Mouse (Mus musculus) testis, adult 2 months (tissue): Measurements from ENCODE around the gene Dhx36. TPM values are rescaled to one million over a fixed set of nuclear protein-coding genes. Genes with fewer than 3 reads are reported as not detected.

ENCODE experiments used
- H3K27ac ChIP-seq: fragments of 200-500 bp; 2 replicates; pipeline ENCODE4 v1.5.1; 2012; ENCODE audit warnings: low read depth, low read length; ENCODE audit not compliant: control insufficient read depth, insufficient read depth
- H3K27me3 ChIP-seq: fragments of 200-500 bp; 2 replicates; pipeline ENCODE4 v1.6.1; 2012; ENCODE audit warnings: mild to moderate bottlenecking, low read length, moderate library complexity; ENCODE audit not compliant: control insufficient read depth, insufficient read depth
- H3K36me3 ChIP-seq: fragments of 200-500 bp; 2 replicates; pipeline ENCODE4 v1.6.1; 2012; ENCODE audit warnings: mild to moderate bottlenecking, low read length; ENCODE audit not compliant: control insufficient read depth, insufficient read depth
- H3K4me1 ChIP-seq: fragments of 200-500 bp; 2 replicates; pipeline ENCODE4 v1.6.1; 2012; ENCODE audit warnings: low read length; ENCODE audit not compliant: control insufficient read depth, insufficient read depth
- H3K4me3 ChIP-seq: fragments of 200-500 bp; 2 replicates; pipeline ENCODE4 v1.5.1; 2012; ENCODE audit warnings: low read depth, mild to moderate bottlenecking, low read length, moderate library complexity, mixed read lengths; ENCODE audit not compliant: control insufficient read depth
- CTCF ChIP-seq: fragments of 200-500 bp; IDR thresholded peaks from 2 replicates; pipeline ENCODE4 v1.5.1; 2012; ENCODE audit warnings: low read depth, mild to moderate bottlenecking, inconsistent platforms, low read length, moderate library complexity; ENCODE audit not compliant: control insufficient read depth, insufficient read depth, insufficient replicate concordance
- POLR2A ChIP-seq: fragments of 200-500 bp; IDR thresholded peaks from 2 replicates; pipeline ENCODE4 v1.6.1; 2012; ENCODE audit warnings: low read depth, mild to moderate bottlenecking, inconsistent platforms, low read length, moderate library complexity; ENCODE audit not compliant: control insufficient read depth
- polyA plus RNA-seq: library from polyadenylated mRNA; depleted of rRNA; stranded (reverse); fragments of >200 nt; gene quantifications from 2 replicates; pipeline ENCODE4 v1.2.3, GENCODE M21; 2012; rRNA removed

Dhx36 gene
- polyA plus RNA-seq, 1 experiment: 6.4 TPM

DNA sequence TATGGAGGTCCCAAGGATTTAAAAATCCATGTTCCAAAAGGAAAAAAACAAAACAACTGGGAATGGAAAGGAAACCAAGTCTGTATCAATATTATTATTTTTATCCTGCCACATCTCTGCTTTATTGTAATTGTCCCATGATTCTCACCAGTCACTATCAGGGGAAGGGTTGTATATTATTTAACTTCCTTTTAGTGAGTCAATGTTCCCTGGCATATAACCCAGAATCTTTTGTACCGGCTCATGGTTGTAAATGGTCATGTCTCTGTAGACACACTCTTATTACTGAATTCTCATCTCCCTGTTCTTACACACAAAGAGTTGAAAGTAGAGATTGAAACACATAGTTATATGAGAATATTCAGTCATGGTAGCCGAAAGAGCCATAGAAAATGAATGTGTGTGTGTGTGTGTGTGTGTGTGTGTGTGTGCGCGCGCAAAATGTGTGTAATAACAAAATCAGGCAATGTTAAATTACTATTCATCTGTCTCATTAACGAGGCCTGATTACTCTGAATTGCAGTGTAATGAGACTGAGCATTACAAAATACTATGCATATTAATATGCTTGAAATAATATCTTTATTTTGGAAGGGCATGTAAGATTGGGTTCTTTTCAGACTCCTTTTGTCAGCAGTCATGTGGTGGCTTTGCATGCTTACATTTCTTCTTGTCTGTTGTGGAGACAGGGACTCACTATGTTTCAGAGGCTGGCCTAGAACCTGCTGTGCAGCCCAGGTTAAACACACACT lies 88.2 kb downstream of the Dhx36 start:
- Histone ChIP-seq H3K27ac (no peak overlapping the region), H3K4me1 (no peaks in the 10 kb centered on the region), H3K36me3 (no peaks in the 10 kb centered on the region), H3K27me3 (no peaks in the 10 kb centered on the region), H3K4me3 (no peak overlapping the region)
- TF ChIP-seq POLR2A (no peak), CTCF (no peak)

Other genes starting within 250 kb of the Dhx36 start
- 0.38 and 0.64 TPM in 2 replicates for gene Arhgef26, start 168.7 kb downstream of the Dhx36 start, polyA plus RNA-seq
- gene Gpr149, start 98.1 kb upstream of the Dhx36 start, polyA plus RNA-seq: not detected in 2 replicates